Mouse (Mus musculus) spleen, embryonic (tissue): ENCODE results near the gene Mymx.

Experiments
- CTCF ChIA-PET: fragments of 350-600 bp; sonication (Branson Sonifier 250); formaldehyde crosslinking; loops from one replicate; lab custom pipeline; 2022; lab: Charles Lee

Gene Mymx

GRCm38 (mm10) chr17:45574129-45574761 lies 27.7 kb downstream of the Mymx start:
- CTCF ChIA-PET: interaction anchor here (0.6 to 2.5 kb wide), 6 partner anchors 9 to 570 kb away, joined by 3 to 10 read pairs (median 6); partner anchors contain the start of gene Rsph9

GRCm38 (mm10) chr17:45573780-45574123 lies 28.1 kb downstream of the Mymx start:
- CTCF ChIA-PET: interaction anchor here (0.6 to 2.5 kb wide), 3 partner anchors 9 to 19 kb away, joined by 3 to 8 read pairs (median 5); no protein-coding TSS in a partner anchor

GRCm38 (mm10) chr17:45573087-45573779 lies 28.7 kb downstream of the Mymx start, which contains the start of gene Hsp90ab1:
Hsp90ab1 (minus strand) TSS chr17:45573271.
- CTCF ChIA-PET: interaction anchor here (1.0 to 2.5 kb wide), 4 partner anchors 9 to 15 kb away, joined by 3 to 8 read pairs (median 4); partner anchors contain the start of gene Slc35b2

- CTCF ChIA-PET: interaction anchor here (0.5 to 2.5 kb wide), 7 partner anchors 8 to 70 kb away, joined by 3 to 8 read pairs (median 4); partner anchors contain the start of gene Slc35b2
Observed at GRCm38 (mm10) chr17:45572103-45573086, 29.5 kb downstream of the Mymx start.

- CTCF ChIA-PET: interaction anchor here (1.0 kb wide), 1 partner anchor 52 kb away, joined by 3 read pairs; no protein-coding TSS in a partner anchor
Observed at GRCm38 (mm10) chr17:45569999-45570398, 31.9 kb downstream of the Mymx start.

GRCm38 (mm10) chr17:45568990-45569389 lies 32.9 kb downstream of the Mymx start:
- CTCF ChIA-PET: no interaction called here

- CTCF ChIA-PET: no interaction called here
Observed at GRCm38 (mm10) chr17:45567162-45567601, 34.7 kb downstream of the Mymx start.

- CTCF ChIA-PET: interaction anchor here (0.6 to 1.7 kb wide), 3 partner anchors 9 to 89 kb away, joined by 3 to 6 read pairs (median 4); partner anchors contain the start of gene Nfkbie
Observed at GRCm38 (mm10) chr17:45566360-45567161, 35.3 kb downstream of the Mymx start.

- CTCF ChIA-PET: interaction anchor here (0.6 to 1.7 kb wide), 3 partner anchors 8 to 88 kb away, joined by 3 to 6 read pairs (median 4); partner anchors contain the start of gene Nfkbie
Observed at GRCm38 (mm10) chr17:45566031-45566359, 35.9 kb downstream of the Mymx start.

GRCm38 (mm10) chr17:45565103-45565502 lies 36.8 kb downstream of the Mymx start:
- CTCF ChIA-PET: interaction anchor here (1.7 kb wide), 1 partner anchor 9 kb away, joined by 4 read pairs; the partner anchor contains the start of gene Nfkbie

- CTCF ChIA-PET: interaction anchor here (1.1 to 1.7 kb wide), 2 partner anchors 8 to 9 kb away, joined by 4 read pairs; partner anchors contain the start of genes Hsp90ab1 and Nfkbie
Observed at GRCm38 (mm10) chr17:45564531-45565084, 37.3 kb downstream of the Mymx start.

GRCm38 (mm10) chr17:45563655-45564530 lies 38.0 kb downstream of the Mymx start, which contains the start of gene Slc35b2:
Slc35b2 (plus strand) TSS chr17:45563874.
- CTCF ChIA-PET: interaction anchor here (0.7 to 1.1 kb wide), 2 partner anchors 9 to 784 kb away, joined by 4 read pairs; partner anchors contain the start of gene Hsp90ab1

- CTCF ChIA-PET: interaction anchor here (0.7 kb wide), 1 partner anchor 783 kb away, joined by 4 read pairs; no protein-coding TSS in a partner anchor
Observed at GRCm38 (mm10) chr17:45563216-45563615, 38.7 kb downstream of the Mymx start.

- CTCF ChIA-PET: interaction anchor here (0.6 kb wide), 1 partner anchor 869 kb away, joined by 3 read pairs; the partner anchor contains the start of gene Crip3
Observed at GRCm38 (mm10) chr17:45559732-45560525, 42.0 kb downstream of the Mymx start.

- CTCF ChIA-PET: interaction anchor here (0.6 to 1.5 kb wide), 5 partner anchors 8 to 1234 kb away, joined by 3 to 8 read pairs (median 6); partner anchors contain the start of gene Hsp90ab1
Observed at GRCm38 (mm10) chr17:45557998-45558862, 43.7 kb downstream of the Mymx start.

GRCm38 (mm10) chr17:45557246-45557824 lies 44.6 kb downstream of the Mymx start:
- CTCF ChIA-PET: interaction anchor here (0.6 to 1.5 kb wide), 5 partner anchors 9 to 1234 kb away, joined by 3 to 6 read pairs (median 4); no protein-coding TSS in a partner anchor
